Mouse (Mus musculus): Measurements from ENCODE around the gene Pithd1. TPM values are rescaled to one million over a fixed set of nuclear protein-coding genes. Genes with fewer than 3 reads are reported as not detected.

Gene Pithd1
- 89.3 and 92.2 TPM in 2 replicates for polyA plus RNA-seq (2015; fragmentation: Nextera tagmentation; extraction: Ambion mirVana)

DNA sequence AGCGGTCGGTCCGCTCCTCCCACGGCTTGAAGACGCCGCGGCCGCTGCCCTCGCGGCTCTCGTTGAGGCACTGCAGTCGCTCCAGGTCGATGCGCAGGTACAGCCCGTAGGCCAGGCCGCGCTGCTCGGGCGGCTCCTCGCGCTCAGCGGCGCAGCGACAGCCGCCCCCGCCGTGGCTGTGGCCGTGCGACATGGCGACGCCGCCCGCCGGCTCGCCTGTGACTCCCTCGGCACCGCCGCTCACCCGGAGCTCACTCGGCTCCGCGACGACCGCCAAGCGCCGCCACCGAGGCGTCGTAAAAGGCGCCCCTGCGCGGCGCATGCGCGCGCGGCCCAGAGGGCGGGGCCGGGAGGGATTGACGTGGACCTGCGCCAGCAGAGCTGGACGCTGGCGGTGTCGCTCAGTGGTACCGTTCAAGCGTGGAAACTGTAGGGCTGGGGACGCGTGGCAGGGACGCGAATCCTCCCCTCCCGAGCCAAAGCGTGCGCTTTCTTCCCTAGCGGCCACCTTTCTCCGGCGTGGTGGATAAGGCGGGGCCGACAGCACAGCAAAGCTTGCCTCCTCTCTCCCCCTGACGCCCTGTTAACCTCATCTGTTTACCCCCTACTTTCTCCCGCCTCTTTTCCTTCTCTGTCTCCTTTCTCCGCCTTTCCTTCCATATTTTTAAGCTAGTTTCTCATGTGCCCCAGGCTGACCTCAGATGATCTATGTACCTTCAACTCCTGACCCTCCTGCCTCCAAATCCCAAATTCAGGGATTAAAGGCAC, at the start of gene Pithd1:
Gene Pithd1, minus strand, starts transcription at position 322 of the 768 bp plus-strand sequence.

DNA sequence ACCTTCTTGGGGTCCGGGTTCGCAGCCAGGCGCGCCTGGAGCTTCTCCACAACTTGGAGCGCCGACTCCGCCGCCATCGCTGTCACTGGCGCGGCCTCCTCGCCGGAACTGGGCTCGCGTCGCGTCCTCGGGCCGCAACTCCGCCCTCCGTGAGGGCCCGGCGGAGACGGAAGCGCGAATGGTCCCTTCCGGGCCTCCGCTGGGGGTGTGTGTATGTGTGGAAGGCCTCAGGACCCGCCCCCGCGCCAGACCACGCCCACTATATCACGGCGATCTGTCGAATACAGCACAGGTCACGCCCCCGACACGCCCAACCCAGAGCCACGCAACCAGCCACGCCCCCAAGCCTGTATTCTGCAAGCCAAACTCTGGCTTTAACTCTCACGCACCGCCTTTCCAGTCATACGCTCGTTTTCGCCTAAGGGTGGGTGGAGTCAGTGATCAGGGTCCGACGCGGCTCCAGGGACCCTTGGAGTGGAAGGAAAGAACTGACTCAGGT, 34.5 kb upstream of the Pithd1 start, which contains the start of gene Eloa:
Gene Eloa, minus strand, starts transcription at position 215 of the 499 bp plus-strand sequence.

DNA sequence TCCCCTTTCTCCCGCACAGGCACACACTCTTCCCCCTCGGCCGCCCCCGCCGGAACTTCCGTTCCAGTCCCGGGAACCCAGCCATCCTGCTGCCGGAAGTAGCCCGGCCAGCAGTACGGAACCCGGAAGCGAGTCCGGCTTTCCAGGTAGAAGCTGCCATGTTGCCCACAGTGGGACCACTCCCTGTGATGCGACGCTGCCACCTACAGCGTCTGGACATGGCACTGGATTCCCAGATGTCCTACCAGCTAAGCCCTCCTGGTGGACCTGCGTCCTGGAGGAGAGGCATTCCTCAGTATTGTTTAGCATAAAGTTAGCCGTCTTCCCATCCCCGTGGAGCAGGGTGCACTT, 14.5 kb downstream of the Pithd1 start, which contains the start of gene Lypla2:
Gene Lypla2, minus strand, starts transcription at position 71 of the 351 bp plus-strand sequence.

DNA sequence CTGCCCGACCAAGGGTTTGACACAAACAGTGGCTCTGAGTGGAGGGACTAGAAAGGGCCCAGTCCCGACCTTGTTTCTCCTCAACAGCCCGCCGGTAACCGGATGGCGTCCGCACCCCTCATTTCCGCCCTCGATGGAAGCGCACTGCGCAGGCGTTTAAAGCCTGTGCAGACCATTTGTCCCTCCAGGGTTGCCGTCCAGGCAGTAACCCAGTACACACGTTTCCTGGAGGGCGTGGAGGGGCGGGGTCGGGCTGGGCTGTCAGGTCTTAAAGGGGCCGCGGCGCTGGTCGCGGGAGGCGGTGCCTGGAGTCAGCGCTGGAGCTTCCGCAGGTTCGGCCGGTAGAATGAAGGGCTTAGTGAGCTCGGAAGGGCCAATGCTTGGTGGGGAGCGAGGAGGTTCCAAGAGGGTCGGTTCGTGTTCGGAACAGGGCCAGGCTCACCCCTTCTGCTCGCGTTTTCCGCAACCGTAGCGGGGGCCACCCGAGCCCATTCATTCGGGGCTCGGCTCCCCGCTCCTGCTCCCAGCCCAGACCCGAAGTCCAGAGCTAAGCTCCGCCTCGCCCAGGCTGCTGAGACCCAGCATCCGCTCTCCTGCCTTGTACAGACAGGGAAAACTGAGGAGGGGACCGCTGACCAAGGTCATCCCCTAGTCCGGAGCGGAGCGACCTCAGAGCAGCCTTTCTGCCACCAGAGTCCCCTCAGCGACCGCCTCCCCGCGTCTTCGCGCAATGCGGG, 23.4 kb downstream of the Pithd1 start, which contains the start of gene Gale:
Gene Gale, plus strand, starts transcription at position 271 of the 737 bp plus-strand sequence.

DNA sequence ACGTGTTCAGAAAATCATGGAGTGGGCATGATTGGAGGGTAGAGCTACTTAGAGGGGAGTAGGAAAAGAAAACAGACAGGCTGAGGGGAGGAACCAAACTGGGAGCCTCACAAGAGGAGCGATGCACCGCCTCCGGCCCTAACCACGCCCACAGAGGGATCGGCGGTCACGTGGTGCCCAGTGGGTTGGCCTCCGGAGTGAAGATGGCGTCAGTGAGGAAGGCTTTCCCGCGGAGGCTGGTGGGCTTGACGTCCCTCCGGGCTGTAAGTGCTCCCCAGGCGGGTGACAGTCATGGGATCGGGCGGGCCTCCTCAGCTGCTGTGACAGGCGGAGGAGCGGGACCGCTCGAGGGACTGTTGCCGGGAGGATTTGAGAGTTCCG, 40.8 kb downstream of the Pithd1 start, which contains the start of gene Hmgcl:
Gene Hmgcl, plus strand, starts transcription at position 171 of the 381 bp plus-strand sequence.

Other genes with a start within 250 kb of the Pithd1 start
- gene Myom3, start 227.5 kb downstream of the Pithd1 start, polyA plus RNA-seq (2015; fragmentation: Nextera tagmentation; extraction: Ambion mirVana), result 1.5 and 1.7 TPM in 2 replicates
- gene Srsf10, start 131.5 kb downstream of the Pithd1 start, polyA plus RNA-seq (2015; fragmentation: Nextera tagmentation; extraction: Ambion mirVana), result 112 and 127 TPM in 2 replicates
- gene Pnrc2, start 113.4 kb downstream of the Pithd1 start, polyA plus RNA-seq (2015; fragmentation: Nextera tagmentation; extraction: Ambion mirVana), result 82.2 and 88.6 TPM in 2 replicates
- gene Cnr2, start 91.9 kb downstream of the Pithd1 start, polyA plus RNA-seq (2015; fragmentation: Nextera tagmentation; extraction: Ambion mirVana), result 0.06 and 0.14 TPM in 2 replicates
- gene Fuca1, start 66.5 kb downstream of the Pithd1 start, polyA plus RNA-seq (2015; fragmentation: Nextera tagmentation; extraction: Ambion mirVana), result 85.6 and 109 TPM in 2 replicates
- 66.4 and 74.3 TPM in 2 replicates for gene Hmgcl, start 40.8 kb downstream of the Pithd1 start, polyA plus RNA-seq (2015; fragmentation: Nextera tagmentation; extraction: Ambion mirVana)
- 44.5 and 47.9 TPM in 2 replicates for gene Gale, start 23.5 kb downstream of the Pithd1 start, polyA plus RNA-seq (2015; fragmentation: Nextera tagmentation; extraction: Ambion mirVana)
- gene Lypla2, start 14.6 kb downstream of the Pithd1 start, polyA plus RNA-seq (2015; fragmentation: Nextera tagmentation; extraction: Ambion mirVana), result 171 and 198 TPM in 2 replicates
- 17.7 and 19.3 TPM in 2 replicates for gene Eloa, start 34.5 kb upstream of the Pithd1 start, polyA plus RNA-seq (2015; fragmentation: Nextera tagmentation; extraction: Ambion mirVana)
- gene Rpl11, start 66.2 kb upstream of the Pithd1 start, polyA plus RNA-seq (2015; fragmentation: Nextera tagmentation; extraction: Ambion mirVana), result 275 and 299 TPM in 2 replicates
- 271 and 312 TPM in 2 replicates for gene Id3, start 156.2 kb upstream of the Pithd1 start, polyA plus RNA-seq (2015; fragmentation: Nextera tagmentation; extraction: Ambion mirVana)
- gene E2f2, start 185.1 kb upstream of the Pithd1 start, polyA plus RNA-seq (2015; fragmentation: Nextera tagmentation; extraction: Ambion mirVana), result 0.99 and 2.7 TPM in 2 replicates
- gene Asap3, start 219.1 kb upstream of the Pithd1 start, polyA plus RNA-seq (2015; fragmentation: Nextera tagmentation; extraction: Ambion mirVana), result 4.9 and 5.4 TPM in 2 replicates